Mouse (Mus musculus) brain, embryonic 18.5 days (tissue): ENCODE measurements around the gene Lcmt1.

Source experiments
- DNase-seq: peaks from one replicate; pipeline ENCODE4 v3.0.0-alpha.2; 2012; ENCODE audit warnings: low read depth, low spot score

Lcmt1 gene

GRCm38 (mm10) chr7:123398828-123399227 lies 29.2 kb downstream of the Lcmt1 start:
- peak; percentile 51 for DNase-seq

GRCm38 (mm10) chr7:123399286-123399685 lies 29.7 kb downstream of the Lcmt1 start:
- DNase-seq, result no peak

- DNase-seq, result no peak
These were observed 31.5 kb downstream of the Lcmt1 start for GRCm38 (mm10) chr7:123401121-123401520.

- DNase-seq, result no peak
These were observed 34.6 kb downstream of the Lcmt1 start for GRCm38 (mm10) chr7:123404198-123404597.

GRCm38 (mm10) chr7:123405619-123406018 lies 36.0 kb downstream of the Lcmt1 start:
- DNase-seq, result no peak

- no peak for DNase-seq
These were observed 37.4 kb downstream of the Lcmt1 start for GRCm38 (mm10) chr7:123406988-123407387.

GRCm38 (mm10) chr7:123410502-123410901 lies 40.9 kb downstream of the Lcmt1 start:
- no peak for DNase-seq

GRCm38 (mm10) chr7:123411109-123411508 lies 41.5 kb downstream of the Lcmt1 start:
- no peak for DNase-seq

GRCm38 (mm10) chr7:123412143-123412542 lies 42.6 kb downstream of the Lcmt1 start:
- no peak for DNase-seq

GRCm38 (mm10) chr7:123416803-123417202 lies 47.2 kb downstream of the Lcmt1 start:
- DNase-seq, result no peak

GRCm38 (mm10) chr7:123417661-123418060 lies 48.1 kb downstream of the Lcmt1 start:
- DNase-seq, result no peak

GRCm38 (mm10) chr7:123419984-123420383 lies 50.4 kb downstream of the Lcmt1 start:
- DNase-seq, result no peak

GRCm38 (mm10) chr7:123421958-123422357 lies 52.4 kb downstream of the Lcmt1 start:
- DNase-seq, result no peak

GRCm38 (mm10) chr7:123424281-123424680 lies 54.7 kb downstream of the Lcmt1 start:
- DNase-seq, result no peak

GRCm38 (mm10) chr7:123425134-123425757 lies 55.7 kb downstream of the Lcmt1 start:
- no peak for DNase-seq

- DNase-seq, result no peak
These were observed 60.2 kb downstream of the Lcmt1 start for GRCm38 (mm10) chr7:123429624-123430410.

GRCm38 (mm10) chr7:123430411-123430705 lies 60.8 kb downstream of the Lcmt1 start:
- no peak for DNase-seq

GRCm38 (mm10) chr7:123431206-123431605 lies 61.6 kb downstream of the Lcmt1 start:
- DNase-seq, result no peak

GRCm38 (mm10) chr7:123442079-123442478 lies 72.5 kb downstream of the Lcmt1 start:
- DNase-seq, result no peak

GRCm38 (mm10) chr7:123448794-123449193 lies 79.2 kb downstream of the Lcmt1 start:
- no peak for DNase-seq

GRCm38 (mm10) chr7:123449676-123450075 lies 80.1 kb downstream of the Lcmt1 start:
- no peak for DNase-seq

- no peak for DNase-seq
These were observed 80.9 kb downstream of the Lcmt1 start for GRCm38 (mm10) chr7:123450515-123450914.

GRCm38 (mm10) chr7:123452551-123452950 lies 83.0 kb downstream of the Lcmt1 start:
- DNase-seq, result no peak
